Mouse (Mus musculus): Measurements from ENCODE around the gene Anapc11. TPM values are rescaled to one million over a fixed set of nuclear protein-coding genes. Genes with fewer than 3 reads are reported as not detected.
A peak's percentile ranks its signal among the peaks of the same experiment; 100 is the strongest.
"Not testable (repeated sequence)": the region's sequence is repeated elsewhere in the genome, so short reads cannot be mapped to it uniquely, and the experiment has no call there.

The Anapc11 gene
- polyA plus RNA-seq, 1 experiment from 2014 or later, result 200 TPM

DNA sequence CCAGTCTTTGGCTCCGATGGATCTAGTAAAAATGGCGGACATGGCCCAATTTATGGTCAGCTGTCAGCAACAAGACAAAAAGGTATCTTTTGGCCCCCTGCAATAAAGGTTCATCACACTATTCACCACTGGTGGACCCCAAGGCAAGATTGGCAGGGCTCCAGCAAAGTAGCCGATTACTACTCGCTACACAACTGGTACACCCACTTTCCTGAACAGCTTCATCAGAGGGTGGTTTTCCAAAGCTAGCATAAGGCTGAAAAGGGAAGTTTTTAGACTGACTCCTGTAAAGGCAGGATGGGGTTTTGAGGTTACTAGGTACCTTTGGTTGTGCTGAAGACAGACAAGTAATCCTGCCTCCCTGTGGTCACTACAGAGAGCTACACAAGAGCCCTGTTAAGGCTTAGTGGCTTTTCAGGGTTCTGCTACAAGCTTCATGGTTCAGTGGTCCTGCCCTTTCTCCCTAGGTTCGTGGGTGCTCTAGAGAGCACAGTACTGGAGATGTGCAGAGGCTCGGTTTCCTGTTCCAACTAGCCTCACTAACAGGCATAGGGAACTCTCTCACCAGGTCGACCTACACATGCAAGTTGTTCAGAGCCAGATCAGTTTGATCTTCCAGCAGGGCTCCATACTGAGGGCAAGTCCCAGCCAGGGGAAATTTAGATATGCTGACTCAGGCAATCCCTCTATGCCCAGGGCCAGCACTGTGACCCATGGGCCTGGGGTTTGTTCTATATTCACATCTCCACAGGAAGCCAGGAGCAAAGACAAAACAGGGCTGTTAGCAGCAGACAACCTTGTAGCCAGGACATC, 20.8 kb upstream of the Anapc11 start:
- Histone ChIP-seq H3K9me3 (no peaks in the 10 kb centered on the region), H3K4me1 (peaks cover 36% of the 10 kb centered on the region), H3K9ac (no peak overlapping the region), H3K4me2 (no peak overlapping the region), H3K4me3 (no peak overlapping the region), H3K27ac (no peak overlapping the region), H3K27me3 (replicated peaks) (no peaks in the 10 kb centered on the region), H3K36me3 (replicated peaks) (peaks cover 19% of the 10 kb centered on the region)
- ATAC-seq (replicated peaks), result no peak
- WGBS, result 75% methylated on average over 7 of the region's 7 CpGs

DNA sequence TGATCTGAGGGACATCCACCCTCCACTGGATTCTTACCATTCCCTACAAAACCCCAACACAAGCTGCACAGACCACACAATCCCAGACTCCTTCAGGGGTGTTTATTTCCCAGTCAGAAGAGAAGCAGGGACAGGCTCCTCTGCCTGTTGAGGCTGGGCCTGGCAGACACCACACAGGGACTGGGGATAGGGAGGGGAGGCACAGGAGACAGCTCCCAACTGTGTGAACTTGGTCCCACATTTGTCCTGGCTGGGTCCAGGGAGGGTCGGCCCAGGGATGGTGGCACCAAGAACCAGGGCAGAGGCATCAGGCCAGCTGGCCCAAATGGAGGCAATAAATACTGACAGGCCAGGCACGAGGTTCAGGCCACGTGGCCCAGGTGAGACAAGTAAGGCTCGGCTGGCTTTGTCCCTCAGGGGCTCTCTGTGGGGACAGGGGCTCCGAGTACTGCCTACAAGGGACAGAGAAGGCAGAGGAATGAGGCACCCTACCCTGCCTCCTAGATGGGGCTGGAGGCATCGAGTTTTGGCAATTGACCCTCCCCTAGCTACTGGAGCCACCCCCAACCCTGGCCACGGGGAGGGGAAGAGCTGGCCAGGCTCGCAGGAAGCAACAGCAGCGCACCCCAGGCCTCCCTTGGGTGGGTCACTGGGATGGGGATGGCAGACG, 20.1 kb upstream of the Anapc11 start:
- H3K4me2 ChIP-seq, result no peak overlapping the region
- H3K27me3 ChIP-seq (replicated peaks), result no peaks in the 10 kb centered on the region
- no peak overlapping the region for H3K27ac ChIP-seq
- WGBS, result 89% methylated on average over 10 of the region's 10 CpGs
- no peaks in the 10 kb centered on the region for H3K9me3 ChIP-seq
- no peak overlapping the region for H3K9ac ChIP-seq
- no peak for ATAC-seq (replicated peaks)
- no peak overlapping the region for H3K4me3 ChIP-seq
- H3K4me1 ChIP-seq, result peaks cover 37% of the 10 kb centered on the region
- H3K36me3 ChIP-seq (replicated peaks), result peaks cover 19% of the 10 kb centered on the region

DNA sequence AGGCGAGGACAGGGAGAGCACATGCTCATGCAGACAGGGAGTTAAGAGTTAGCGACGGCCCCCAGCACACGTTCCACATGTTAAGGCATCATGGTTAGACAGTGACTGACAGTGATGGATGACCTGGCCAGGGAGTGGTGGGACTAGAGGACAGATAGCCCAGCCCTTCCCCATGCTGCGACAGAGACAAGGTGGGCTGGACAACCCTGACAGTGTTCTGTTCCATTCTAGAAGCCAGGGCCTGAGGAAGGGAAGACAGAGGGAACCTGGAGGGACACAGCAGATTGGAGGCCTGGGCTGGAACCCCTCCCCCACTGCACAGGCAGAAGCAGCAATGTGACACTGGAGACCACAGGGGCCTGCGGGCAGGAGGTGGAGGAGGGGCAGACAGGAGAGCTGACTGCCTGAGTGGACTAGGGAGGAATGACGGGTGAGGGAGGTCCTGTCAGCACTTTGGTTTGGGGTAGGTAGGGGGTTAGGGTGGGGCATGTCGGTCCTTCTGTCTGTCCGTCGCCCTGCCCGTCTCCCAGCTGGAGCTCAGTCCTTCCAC, 19.5 kb upstream of the Anapc11 start:
- no peak overlapping the region for H3K4me2 ChIP-seq

GRCm38 (mm10) chr11:120579316-120580107, 18.7 kb upstream of the Anapc11 start:
- no peak for ATAC-seq (replicated peaks)
- peak overlapping the region; percentile 98 for H3K4me2 ChIP-seq
- H3K9me3 ChIP-seq, result no peaks in the 10 kb centered on the region
- H3K27me3 ChIP-seq (replicated peaks), result no peaks in the 10 kb centered on the region
- H3K36me3 ChIP-seq (replicated peaks), result peaks cover 19% of the 10 kb centered on the region
- H3K27ac ChIP-seq, result peak overlapping the region; percentile 95
- H3K9ac ChIP-seq, result peak overlapping the region; percentile 92; the same call in 1 of the 2 replicates
- H3K4me3 ChIP-seq, result peak overlapping the region; percentile 90
- WGBS, result 65% methylated on average over 15 of the region's 15 CpGs
- peaks cover 29% of the 10 kb centered on the region for H3K4me1 ChIP-seq

More for the DNA sequence above, 19.5 kb upstream of the Anapc11 start:
- ATAC-seq (replicated peaks), result no peak
- H3K9ac ChIP-seq, result no peak overlapping the region
- H3K9me3 ChIP-seq, result no peaks in the 10 kb centered on the region
- H3K4me3 ChIP-seq, result no peak overlapping the region
- H3K27ac ChIP-seq, result no peak overlapping the region
- H3K27me3 ChIP-seq (replicated peaks), result no peaks in the 10 kb centered on the region
- peaks cover 19% of the 10 kb centered on the region for H3K36me3 ChIP-seq (replicated peaks)
- peaks cover 36% of the 10 kb centered on the region for H3K4me1 ChIP-seq
- 87% methylated on average over 11 of the region's 11 CpGs for WGBS

DNA sequence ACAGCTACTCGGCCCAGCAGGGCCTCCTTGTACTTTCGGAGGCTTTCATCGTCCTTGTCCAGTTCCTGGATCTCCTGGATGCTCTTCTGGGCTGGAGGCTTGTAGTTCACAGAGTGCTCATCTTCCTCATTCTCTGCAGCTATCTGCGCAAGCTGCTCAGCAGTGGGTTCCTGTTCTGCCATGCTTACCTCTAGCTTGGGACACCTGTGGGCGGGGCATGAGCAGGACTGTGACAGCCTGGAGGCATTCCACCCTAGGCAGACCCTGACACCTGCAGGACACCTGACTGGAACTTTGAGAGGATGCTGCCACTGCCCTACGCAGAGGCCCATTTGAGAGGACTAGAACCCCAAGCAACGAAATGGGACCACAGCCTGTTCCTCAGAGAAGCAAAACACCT, 18.0 kb upstream of the Anapc11 start:
- Histone ChIP-seq H3K27ac (peak overlapping the region; percentile 95), H3K36me3 (replicated peaks) (peaks cover 23% of the 10 kb centered on the region), H3K4me3 (peak overlapping the region; percentile 90), H3K4me1 (peaks cover 28% of the 10 kb centered on the region), H3K4me2 (peak overlapping the region; percentile 98), H3K9ac (peak overlapping the region; percentile 92), H3K27me3 (replicated peaks) (no peaks in the 10 kb centered on the region), H3K9me3 (no peaks in the 10 kb centered on the region)
- 64% methylated on average over 7 of the region's 7 CpGs for WGBS
- no peak for ATAC-seq (replicated peaks)

GRCm38 (mm10) chr11:120580871-120581331, 17.3 kb upstream of the Anapc11 start:
- Histone ChIP-seq H3K4me3 (peak overlapping the region; percentile 90), H3K27me3 (replicated peaks) (no peaks in the 10 kb centered on the region), H3K9ac (peak overlapping the region; percentile 92), H3K36me3 (replicated peaks) (peaks cover 28% of the 10 kb centered on the region), H3K9me3 (no peaks in the 10 kb centered on the region), H3K4me2 (peak overlapping the region; percentile 98), H3K4me1 (peaks cover 28% of the 10 kb centered on the region), H3K27ac (peak overlapping the region; percentile 95)
- under 1% methylated on average over 25 of the region's 44 CpGs for WGBS
- peak; percentile 44 for ATAC-seq (replicated peaks)

DNA sequence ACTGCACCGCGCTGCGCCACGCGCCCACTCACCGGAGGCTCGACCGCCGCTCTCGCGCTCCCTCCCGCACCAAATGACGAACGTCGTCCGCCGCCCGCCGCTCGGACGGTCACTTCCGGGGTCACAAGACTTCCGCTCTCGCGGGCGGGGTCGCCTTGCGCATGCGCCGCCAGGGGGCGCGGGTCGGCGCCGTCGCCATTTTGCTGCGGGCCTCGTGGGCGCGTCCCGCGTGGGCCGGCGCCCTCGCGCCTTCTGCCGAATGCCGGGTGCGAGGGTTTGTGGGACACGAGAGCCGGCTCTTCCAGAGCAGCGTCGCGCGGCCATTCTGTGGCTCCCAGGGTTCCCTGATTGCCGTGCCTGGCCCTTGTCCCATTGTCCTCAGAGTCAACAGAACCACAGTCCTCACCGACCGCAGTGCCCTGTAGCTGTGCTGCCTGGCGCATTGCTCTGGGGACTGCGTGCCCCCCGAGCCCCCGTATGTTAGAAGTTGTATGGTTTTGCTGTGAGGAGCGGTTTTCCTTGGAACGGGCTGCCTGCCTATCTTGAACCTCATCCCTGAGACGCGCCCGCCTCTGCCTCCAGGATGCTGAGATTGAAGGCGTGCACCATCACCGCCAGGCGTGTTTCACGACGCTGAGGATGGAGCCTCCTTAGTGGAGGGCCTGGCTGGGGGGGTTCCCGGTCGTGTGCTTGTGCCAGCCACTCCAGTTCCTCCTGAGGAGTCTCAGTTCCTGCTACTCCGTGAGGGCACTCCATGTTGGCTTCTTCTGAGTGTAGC, 16.5 kb upstream of the Anapc11 start, which contains the start of gene Arhgdia:
Gene Arhgdia (minus strand): TSS at position 135 of the 778 bp plus-strand sequence.
- Histone ChIP-seq H3K4me3 (peak within 1 kb of the TSS; percentile 90), H3K4me1 (peaks cover 28% of the 10 kb centered on the region), H3K9me3 (no peaks in the 10 kb centered on the region), H3K27ac (peak within 1 kb of the TSS; percentile 95), H3K4me2 (peak within 1 kb of the TSS; percentile 98), H3K9ac (peak within 1 kb of the TSS; percentile 92), H3K27me3 (replicated peaks) (no peaks in the 10 kb centered on the region), H3K36me3 (replicated peaks) (peaks cover 36% of the 10 kb centered on the region)
- ATAC-seq (replicated peaks), result peak; percentile 73
- WGBS, result 5% methylated on average over 65 of the region's 75 CpGs

DNA sequence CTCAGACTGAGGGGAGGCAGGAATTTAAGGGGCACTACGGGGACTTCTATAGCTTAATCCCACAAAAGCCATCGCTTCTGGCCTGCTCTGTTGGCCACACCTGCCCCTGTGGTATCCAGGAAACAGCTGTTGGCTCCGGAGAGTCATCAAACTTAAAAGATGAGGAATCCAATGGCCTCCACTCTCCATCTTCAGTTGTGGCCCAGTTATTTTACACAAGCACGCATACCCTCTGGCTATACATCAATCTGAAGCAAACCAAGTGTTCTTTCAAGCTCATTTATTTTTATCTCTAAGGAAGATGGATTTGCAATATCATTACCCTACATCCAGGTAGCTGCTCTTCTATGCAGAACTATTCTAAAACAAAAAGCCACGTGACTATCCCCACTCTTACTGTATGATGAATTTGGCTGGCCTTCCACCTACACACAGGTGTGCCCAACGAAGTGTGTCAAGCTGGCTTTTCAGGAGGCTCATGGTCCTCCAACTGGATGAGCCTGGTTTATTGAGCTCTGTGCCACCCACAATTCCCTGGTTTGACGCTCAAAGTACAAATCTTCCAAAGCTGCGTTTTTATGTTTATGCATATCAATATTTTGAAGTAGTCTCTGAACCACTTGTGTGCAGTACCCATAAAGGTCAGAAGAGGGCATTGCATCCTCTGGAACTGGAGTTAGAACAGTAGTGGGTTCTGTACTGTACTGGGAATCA, 15.8 kb upstream of the Anapc11 start:
- H3K9ac ChIP-seq, result peak overlapping the region; percentile 92
- H3K27me3 ChIP-seq (replicated peaks), result no peaks in the 10 kb centered on the region
- 69% methylated on average over 8 of the region's 8 CpGs for WGBS
- ATAC-seq (replicated peaks), result no peak
- H3K27ac ChIP-seq, result peak overlapping the region; percentile 95
- H3K36me3 ChIP-seq (replicated peaks), result peaks cover 42% of the 10 kb centered on the region
- H3K4me3 ChIP-seq, result peak overlapping the region; percentile 90
- H3K4me1 ChIP-seq, result peaks cover 28% of the 10 kb centered on the region
- no peaks in the 10 kb centered on the region for H3K9me3 ChIP-seq
- peak overlapping the region; percentile 98 for H3K4me2 ChIP-seq

GRCm38 (mm10) chr11:120582982-120583293, 15.3 kb upstream of the Anapc11 start:
- H3K4me1 ChIP-seq, result peaks cover 28% of the 10 kb centered on the region
- peak overlapping the region; percentile 95; the same call in 1 of the 2 replicates for H3K27ac ChIP-seq

GRCm38 (mm10) chr11:120583937-120584336, 14.3 kb upstream of the Anapc11 start:
- H3K36me3 ChIP-seq (replicated peaks), result peaks cover 40% of the 10 kb centered on the region
- WGBS, result 97% methylated on average over 1 of the region's 1 CpGs
- no peak for ATAC-seq (replicated peaks)

More at GRCm38 (mm10) chr11:120582982-120583293, 15.3 kb upstream of the Anapc11 start:
- not testable (repeated sequence) for H3K9ac ChIP-seq; H3K27me3 ChIP-seq (replicated peaks); ATAC-seq (replicated peaks); H3K4me3 ChIP-seq; H3K4me2 ChIP-seq; H3K9me3 ChIP-seq
- WGBS, result 88% methylated on average over 2 of the region's 2 CpGs
- peaks cover 44% of the 10 kb centered on the region for H3K36me3 ChIP-seq (replicated peaks)

DNA sequence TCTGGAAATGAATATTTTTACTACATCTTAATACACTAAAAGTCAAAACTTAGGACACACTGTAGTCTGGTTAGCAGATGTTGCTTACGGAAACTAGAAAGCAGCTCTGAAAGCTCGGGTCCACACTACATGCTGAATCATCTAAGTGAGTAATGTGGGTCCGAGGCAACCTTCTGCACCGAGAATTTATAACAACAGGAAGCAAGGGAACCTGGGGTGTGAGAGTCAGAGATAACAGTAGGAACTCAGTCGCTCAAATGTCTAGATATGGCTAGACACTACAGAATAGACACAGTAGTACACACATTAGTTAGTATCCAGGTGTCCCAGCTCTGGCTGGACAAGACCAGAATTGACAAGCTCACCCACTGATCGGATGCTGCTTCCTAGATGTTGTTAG, 9.7 kb upstream of the Anapc11 start:
- no peak for ATAC-seq (replicated peaks)

More at GRCm38 (mm10) chr11:120583937-120584336, 14.3 kb upstream of the Anapc11 start:
- H3K4me3 ChIP-seq, result no peak overlapping the region
- no peak overlapping the region for H3K9ac ChIP-seq
- H3K27me3 ChIP-seq (replicated peaks), result no peaks in the 10 kb centered on the region
- peaks cover 26% of the 10 kb centered on the region for H3K4me1 ChIP-seq
- H3K4me2 ChIP-seq, result no peak overlapping the region
- H3K27ac ChIP-seq, result no peak overlapping the region
- no peaks in the 10 kb centered on the region for H3K9me3 ChIP-seq

More for the DNA sequence above, 9.7 kb upstream of the Anapc11 start:
- Histone ChIP-seq H3K4me2 (no peak overlapping the region), H3K36me3 (replicated peaks) (peaks cover 53% of the 10 kb centered on the region), H3K9me3 (no peaks in the 10 kb centered on the region), H3K9ac (no peak overlapping the region), H3K4me1 (no peaks in the 10 kb centered on the region), H3K27ac (no peak overlapping the region), H3K4me3 (no peak overlapping the region), H3K27me3 (replicated peaks) (no peaks in the 10 kb centered on the region)
- 95% methylated on average over 6 of the region's 6 CpGs for WGBS
